Mouse (Mus musculus) right cerebral cortex, postnatal 14 days (tissue): ENCODE results near the gene Gm20671.
"Not testable (repeated sequence)": the region's sequence is repeated elsewhere in the genome, so short reads cannot be mapped to it uniquely, and the experiment has no call there.

Experiments
- DNase-seq: peaks from one replicate; pipeline ENCODE4 v3.0.0; 2022

Gene Gm20671

GRCm38 (mm10) chr5:32784726-32785125 is 42.2 kb downstream of the Gm20671 start:
- no peak for DNase-seq

- DNase-seq: no peak
Measured at GRCm38 (mm10) chr5:32781596-32781995, 45.3 kb downstream of the Gm20671 start.

GRCm38 (mm10) chr5:32778168-32778567 is 48.7 kb downstream of the Gm20671 start:
- no peak for DNase-seq

- no peak for DNase-seq
Measured at GRCm38 (mm10) chr5:32772361-32772760, 54.5 kb downstream of the Gm20671 start.

GRCm38 (mm10) chr5:32767636-32768373 is 59.1 kb downstream of the Gm20671 start:
- DNase-seq: no peak

GRCm38 (mm10) chr5:32767004-32767403 is 59.9 kb downstream of the Gm20671 start:
- DNase-seq: no peak

GRCm38 (mm10) chr5:32761566-32762140 is 65.3 kb downstream of the Gm20671 start:
- no peak for DNase-seq

- DNase-seq: no peak
Measured at GRCm38 (mm10) chr5:32760787-32761186, 66.1 kb downstream of the Gm20671 start.

- DNase-seq: not testable (repeated sequence)
Measured at GRCm38 (mm10) chr5:32760352-32760751, 66.6 kb downstream of the Gm20671 start.

GRCm38 (mm10) chr5:32759662-32760061 is 67.2 kb downstream of the Gm20671 start:
- DNase-seq: no peak

GRCm38 (mm10) chr5:32756141-32756540 is 70.8 kb downstream of the Gm20671 start:
- no peak for DNase-seq

GRCm38 (mm10) chr5:32751736-32752135 is 75.2 kb downstream of the Gm20671 start:
- no peak for DNase-seq

- DNase-seq: no peak
Measured at GRCm38 (mm10) chr5:32748936-32749335, 78.0 kb downstream of the Gm20671 start.

GRCm38 (mm10) chr5:32747650-32748375 is 79.1 kb downstream of the Gm20671 start:
- DNase-seq: peak; percentile 35

GRCm38 (mm10) chr5:32745705-32746655 is 80.9 kb downstream of the Gm20671 start:
- peak; percentile 47 for DNase-seq

GRCm38 (mm10) chr5:32742149-32742548 is 84.8 kb downstream of the Gm20671 start:
- peak; percentile 84 for DNase-seq

- DNase-seq: peak; percentile 29
Measured at GRCm38 (mm10) chr5:32741377-32741776, 85.5 kb downstream of the Gm20671 start.

- peak; percentile 30 for DNase-seq
Measured at GRCm38 (mm10) chr5:32740850-32741249, 86.1 kb downstream of the Gm20671 start.

- no peak for DNase-seq
Measured at GRCm38 (mm10) chr5:32740138-32740537, 86.8 kb downstream of the Gm20671 start.

- not testable (repeated sequence) for DNase-seq
Measured at GRCm38 (mm10) chr5:32736770-32737169, 90.1 kb downstream of the Gm20671 start.

GRCm38 (mm10) chr5:32735779-32736178 is 91.1 kb downstream of the Gm20671 start:
- no peak for DNase-seq

GRCm38 (mm10) chr5:32733892-32734291 is 93.0 kb downstream of the Gm20671 start:
- DNase-seq: not testable (repeated sequence)

GRCm38 (mm10) chr5:32728851-32729250 is 98.1 kb downstream of the Gm20671 start:
- DNase-seq: no peak
